Mouse (Mus musculus) embryo, embryonic 11.5 days (tissue): Measurements from ENCODE around the gene Wdr18.
"Not testable (repeated sequence)": the region's sequence is repeated elsewhere in the genome, so short reads cannot be mapped to it uniquely, and the experiment has no call there.

ENCODE experiments used
- DNase-seq: peaks from one replicate; pipeline ENCODE4 v3.0.0-alpha.2; 2012; ENCODE audit warnings: low read depth, low spot score

Gene Wdr18

GRCm38 (mm10) chr10:79946752-79947322, 13.1 kb upstream of the Wdr18 start:
- DNase-seq, result no peak

- no peak for DNase-seq
These were observed 12.4 kb upstream of the Wdr18 start for GRCm38 (mm10) chr10:79947502-79947901.

- DNase-seq, result no peak
These were observed 10.1 kb upstream of the Wdr18 start for GRCm38 (mm10) chr10:79949873-79950272.

- DNase-seq, result no peak
These were observed 9.3 kb upstream of the Wdr18 start for GRCm38 (mm10) chr10:79950661-79951060.

- DNase-seq, result no peak
These were observed 6.0 kb upstream of the Wdr18 start for GRCm38 (mm10) chr10:79953946-79954345.

GRCm38 (mm10) chr10:79955691-79956090, 4.3 kb upstream of the Wdr18 start:
- no peak for DNase-seq

- no peak for DNase-seq
These were observed 3.3 kb upstream of the Wdr18 start for GRCm38 (mm10) chr10:79956643-79957154.

- peak; percentile 61 for DNase-seq
These were observed 1.7 kb upstream of the Wdr18 start for GRCm38 (mm10) chr10:79958140-79958816.

- not testable (repeated sequence) for DNase-seq
These were observed 540 bp upstream of the Wdr18 start for GRCm38 (mm10) chr10:79959412-79959811.

GRCm38 (mm10) chr10:79960671-79961294, 831 bp downstream of the Wdr18 start:
- DNase-seq, result no peak

- DNase-seq, result no peak
These were observed 4.8 kb downstream of the Wdr18 start for GRCm38 (mm10) chr10:79964727-79965126.

- DNase-seq, result no peak
These were observed 5.4 kb downstream of the Wdr18 start for GRCm38 (mm10) chr10:79965325-79965724.

GRCm38 (mm10) chr10:79966886-79967400, 7.0 kb downstream of the Wdr18 start:
- no peak for DNase-seq

- no peak for DNase-seq
These were observed 8.2 kb downstream of the Wdr18 start for GRCm38 (mm10) chr10:79968181-79968580.

GRCm38 (mm10) chr10:79969124-79969568, 9.2 kb downstream of the Wdr18 start:
- no peak for DNase-seq

- DNase-seq, result no peak
These were observed 10.6 kb downstream of the Wdr18 start, which contains the start of gene Grin3b for GRCm38 (mm10) chr10:79970415-79971182. Grin3b (plus strand) TSS chr10:79970715.

GRCm38 (mm10) chr10:79971183-79971497, 11.2 kb downstream of the Wdr18 start:
- DNase-seq, result no peak

- no peak for DNase-seq
These were observed 12.9 kb downstream of the Wdr18 start for GRCm38 (mm10) chr10:79972831-79973230.

- no peak for DNase-seq
These were observed 14.1 kb downstream of the Wdr18 start for GRCm38 (mm10) chr10:79974087-79974486.

- DNase-seq, result no peak
These were observed 14.7 kb downstream of the Wdr18 start for GRCm38 (mm10) chr10:79974668-79975067.

GRCm38 (mm10) chr10:79976071-79976721, 16.2 kb downstream of the Wdr18 start:
- DNase-seq, result no peak
